Mouse (Mus musculus): ENCODE results near the gene Col19a1.

GRCm38 (mm10) chr1:24515341-24515740, 71.9 kb downstream of the Col19a1 start:
- TF ChIP-seq POLR2A (IDR thresholded peaks at IDR 0.05; ENCODE audit: insufficient read length, low read depth) (no peak), MYOG (IDR thresholded peaks at IDR 0.05; ENCODE audit: control insufficient read depth in 1 of 3, insufficient read depth in 1 of 3, insufficient read length in 2 of 3, low read depth in 2 of 3) (no peak), CEBPB (IDR thresholded peaks at IDR 0.05; ENCODE audit: insufficient read depth, poor library complexity, severe bottlenecking) (no peak), MYOD1 (IDR thresholded peaks at IDR 0.05; ENCODE audit: control insufficient read depth in 1 of 3, insufficient read length in 2 of 3, low read depth in 2 of 3) (no peak), TCF12 (IDR thresholded peaks at IDR 0.05; ENCODE audit: insufficient read depth, poor library complexity, severe bottlenecking) (no peak), POLR2AphosphoS2 (IDR thresholded peaks at IDR 0.05; ENCODE audit: insufficient read length, low read depth) (no peak), E2F4 (IDR thresholded peaks at IDR 0.05; ENCODE audit: insufficient read depth) (no peak), TCF3 (IDR thresholded peaks at IDR 0.05; ENCODE audit: insufficient read length, low read depth) (no peak), REST (IDR thresholded peaks at IDR 0.05; ENCODE audit: insufficient read depth, insufficient read length) (no peak)
